Mouse (Mus musculus) cortical plate, adult 2 months (tissue): ENCODE data around the gene Mreg. TPM values are rescaled to one million over a fixed set of nuclear protein-coding genes. Genes with fewer than 3 reads are reported as not detected.
"Not testable (repeated sequence)": the region's sequence is repeated elsewhere in the genome, so short reads cannot be mapped to it uniquely, and the experiment has no call there.

Source experiments
- H3K27ac ChIP-seq: fragments of 200-500 bp; 2 replicates; pipeline ENCODE4 v1.5.1; 2012; ENCODE audit warnings: low read length, control low read depth, inconsistent platforms; ENCODE audit not compliant: insufficient read depth
- H3K4me1 ChIP-seq: fragments of 200-500 bp; 2 replicates; pipeline ENCODE4 v1.6.1; 2011; ENCODE audit warnings: low read length; ENCODE audit not compliant: control insufficient read depth, insufficient read depth
- H3K4me3 ChIP-seq: fragments of 200-500 bp; 2 replicates; pipeline ENCODE4 v1.5.1; 2011; ENCODE audit warnings: mild to moderate bottlenecking, low read length, control low read depth; ENCODE audit not compliant: insufficient read depth
- CTCF ChIP-seq: fragments of 200-500 bp; IDR thresholded peaks from 2 replicates; pipeline ENCODE4 v1.5.1; 2011; ENCODE audit warnings: mild to moderate bottlenecking, control low read depth, low read length; ENCODE audit not compliant: insufficient read depth; ENCODE audit errors: extremely low read depth
- POLR2A ChIP-seq: fragments of 200-500 bp; IDR thresholded peaks from 2 replicates; pipeline ENCODE4 v1.6.1; 2011; ENCODE audit warnings: mild to moderate bottlenecking, low read length, control low read depth; ENCODE audit not compliant: insufficient read depth; ENCODE audit errors: extremely low read depth
- polyA plus RNA-seq: library from polyadenylated mRNA; depleted of rRNA; stranded (reverse); fragments of >200 nt; gene quantifications from 2 replicates; pipeline ENCODE4 v1.2.3, GENCODE M21; 2012

Mreg gene
- polyA plus RNA-seq, 1 experiment: 3.2 TPM

DNA sequence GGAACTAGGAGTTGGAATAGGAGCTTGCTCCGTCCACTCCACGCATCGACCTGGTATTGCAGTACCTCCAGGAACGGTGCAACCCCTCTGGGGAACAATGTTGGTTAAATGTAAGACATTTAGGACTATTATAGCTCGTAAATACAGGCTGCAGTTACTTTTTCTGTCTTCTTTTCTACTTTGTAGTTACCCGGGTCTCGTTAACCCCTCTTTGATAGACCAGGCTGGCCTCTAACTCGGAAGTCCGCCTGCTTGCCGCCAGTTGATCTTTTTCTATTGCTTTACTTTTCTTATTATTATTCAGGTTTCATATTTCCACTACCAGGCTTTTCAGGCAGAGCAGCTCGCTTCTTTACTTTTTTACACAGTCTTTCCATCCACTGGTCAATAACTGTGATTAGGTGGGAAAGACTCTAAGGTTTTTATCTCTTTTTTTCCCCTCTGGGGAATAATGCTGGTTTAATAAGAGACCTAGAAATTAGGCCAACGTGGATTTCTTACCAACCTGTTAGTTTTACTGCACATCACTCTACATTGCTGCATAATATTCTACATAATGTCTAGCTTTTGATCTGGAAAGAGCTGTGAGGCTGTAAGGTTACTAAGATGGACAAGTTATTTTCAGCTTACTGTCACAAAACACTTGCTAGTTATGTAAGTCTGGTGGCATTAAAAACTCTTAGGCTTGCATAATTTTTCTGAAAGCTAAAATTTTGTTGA lies 32.4 kb upstream of the Mreg start:
- TF ChIP-seq CTCF (no peak), POLR2A (peak; percentile 73; the same call in 1 of the 2 replicates)
- peak overlapping the region; percentile 51; the same call in 1 of the 2 replicates for H3K4me3 ChIP-seq
- no peaks in the 10 kb centered on the region for H3K4me1 ChIP-seq
- H3K27ac ChIP-seq: no peak overlapping the region

DNA sequence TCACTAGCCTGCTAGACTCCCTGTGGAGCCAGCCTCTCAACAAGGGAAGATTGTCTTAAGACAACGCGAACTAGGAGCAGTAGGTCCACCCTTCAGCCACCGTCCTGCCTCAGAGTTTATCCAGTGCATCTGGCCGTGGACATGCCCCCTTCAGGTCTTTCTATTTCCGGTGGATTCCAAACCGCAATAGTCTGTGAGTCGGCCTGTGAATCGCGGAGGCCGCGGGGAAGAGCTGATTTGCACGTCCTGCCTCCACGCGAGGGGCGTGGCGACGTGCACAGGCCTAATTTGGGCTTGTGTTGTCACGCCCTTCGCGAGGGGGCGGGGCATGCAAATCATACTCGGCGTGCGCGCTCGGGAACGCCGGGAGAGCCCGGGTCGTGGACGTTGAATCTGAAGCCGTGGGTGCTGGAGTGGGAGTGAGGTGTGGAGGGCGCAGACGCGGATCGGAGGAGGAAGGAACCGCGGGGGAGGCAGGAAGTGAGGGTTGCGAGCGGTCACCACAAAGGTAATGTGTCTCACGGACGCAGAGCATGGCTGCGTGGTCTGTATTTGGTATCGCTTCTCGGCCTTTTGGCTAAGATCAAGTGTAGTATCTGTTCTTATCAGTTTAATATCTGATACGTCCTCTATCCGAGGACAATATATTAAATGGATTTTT lies 31.7 kb upstream of the Mreg start:
- H3K27ac ChIP-seq: peak overlapping the region; percentile 97
- H3K4me3 ChIP-seq: peak overlapping the region; percentile 51
- no peaks in the 10 kb centered on the region for H3K4me1 ChIP-seq
- peak; percentile 98 for TF ChIP-seq POLR2A
- no peak for TF ChIP-seq CTCF

DNA sequence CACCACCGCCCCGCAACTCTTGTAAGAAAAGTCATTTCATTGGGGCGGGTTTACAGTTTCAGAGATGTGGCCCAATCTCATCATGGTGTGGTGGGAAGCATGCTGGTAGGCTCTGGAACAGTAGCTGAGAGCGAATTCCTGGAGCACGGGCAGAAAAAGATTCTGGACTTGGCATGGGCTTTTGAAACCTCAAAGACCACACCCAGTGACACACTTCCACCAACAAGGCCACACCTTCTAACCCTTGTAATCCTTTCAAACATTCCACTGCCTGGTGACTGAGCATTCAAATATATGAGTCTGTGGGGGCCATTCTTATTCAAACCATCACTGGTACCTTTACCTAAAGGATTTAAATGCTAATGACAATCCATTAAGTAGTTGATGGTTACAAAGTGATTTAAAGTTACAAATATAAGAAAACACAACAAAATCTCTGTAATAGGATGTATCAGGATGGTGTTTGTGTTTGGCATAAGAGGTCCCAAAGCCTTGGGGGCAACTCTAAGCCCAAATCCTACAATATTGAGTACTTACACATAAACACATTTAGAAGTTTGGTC lies 30.6 kb upstream of the Mreg start:
- TF ChIP-seq CTCF: no peak
- TF ChIP-seq POLR2A: no peak
- Histone ChIP-seq H3K4me3 (no peak overlapping the region), H3K4me1 (no peaks in the 10 kb centered on the region), H3K27ac (no peak overlapping the region)

DNA sequence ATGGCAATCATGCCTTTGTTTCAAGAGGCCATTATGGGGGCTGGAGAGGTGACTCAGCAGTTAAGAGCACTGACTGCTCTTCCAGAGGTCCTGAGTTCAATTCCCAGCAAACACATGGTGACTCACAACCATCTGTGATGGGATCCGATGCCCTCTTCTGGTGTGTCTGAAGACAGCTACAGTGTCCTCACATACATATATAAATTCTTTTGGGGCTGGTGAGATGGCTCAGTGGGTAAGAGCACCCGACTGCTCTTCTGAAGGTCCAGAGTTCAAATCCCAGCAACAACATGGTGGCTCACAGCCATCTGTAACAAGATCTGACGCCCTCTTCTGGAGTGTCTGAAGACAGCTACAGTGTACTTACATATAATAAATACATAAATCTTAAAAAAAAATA lies 27.0 kb upstream of the Mreg start:
- not testable (repeated sequence) for H3K27ac ChIP-seq, H3K4me1 ChIP-seq, H3K4me3 ChIP-seq

DNA sequence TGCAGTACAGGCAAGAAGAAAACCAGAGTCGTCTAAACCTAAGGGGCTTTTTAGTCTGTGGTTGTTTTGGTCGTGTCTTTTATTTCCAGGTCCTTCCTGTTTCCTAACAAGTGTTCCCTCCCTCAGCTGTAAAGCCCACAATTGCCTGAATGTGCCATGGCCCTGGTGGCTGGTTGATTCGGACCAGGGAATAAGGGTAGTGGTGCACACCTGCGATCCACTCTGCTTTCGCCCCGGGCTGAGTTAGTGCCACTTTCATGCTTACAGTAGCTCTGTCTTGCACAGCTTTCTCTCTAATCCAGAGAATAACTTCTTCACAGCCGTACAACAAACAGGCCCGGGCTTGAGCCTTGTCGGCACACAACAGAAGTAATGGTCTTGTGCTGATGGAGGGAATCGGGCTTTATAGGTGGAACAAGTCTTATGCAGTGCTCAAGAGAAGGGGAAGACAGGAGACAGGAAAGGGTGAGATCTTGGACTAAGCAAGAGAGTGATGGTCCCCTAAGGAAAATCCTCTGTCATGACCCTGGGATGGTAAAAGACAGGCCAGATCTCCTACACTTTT lies 26.0 kb upstream of the Mreg start:
- H3K4me3 ChIP-seq: no peak overlapping the region
- no peaks in the 10 kb centered on the region for H3K4me1 ChIP-seq
- no peak overlapping the region for H3K27ac ChIP-seq
- TF ChIP-seq CTCF (no peak), POLR2A (no peak)

DNA sequence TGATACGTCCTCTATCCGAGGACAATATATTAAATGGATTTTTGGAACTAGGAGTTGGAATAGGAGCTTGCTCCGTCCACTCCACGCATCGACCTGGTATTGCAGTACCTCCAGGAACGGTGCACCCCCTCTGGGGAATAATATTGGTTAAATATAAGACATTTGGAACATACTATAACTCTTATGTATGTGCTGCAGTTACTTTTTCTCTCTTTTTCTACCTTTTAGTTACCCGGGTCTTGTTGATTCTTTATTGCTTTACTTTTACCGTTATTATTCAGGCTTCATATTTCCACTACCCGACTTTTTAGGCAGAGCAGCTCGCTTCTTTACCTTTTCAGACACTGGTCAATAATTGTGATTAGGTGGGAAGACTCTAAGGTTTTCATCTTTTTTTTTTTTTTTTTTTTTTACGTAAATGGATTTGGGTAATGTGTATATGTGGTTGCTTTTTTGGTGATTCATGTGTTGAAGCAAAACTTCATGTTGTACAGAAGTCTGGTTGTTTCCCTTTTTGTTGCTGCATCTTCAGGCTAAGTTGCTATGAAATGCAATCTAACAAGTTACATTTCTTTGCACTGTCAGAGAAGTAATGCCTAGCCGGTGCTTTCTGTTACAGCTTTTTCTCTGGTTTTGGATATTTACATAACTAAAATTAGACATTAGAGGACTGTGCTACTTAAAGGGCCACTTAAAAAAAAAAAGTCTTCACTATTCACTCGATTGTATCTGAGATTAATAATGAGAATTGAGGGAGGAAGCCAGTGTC lies 25.1 kb upstream of the Mreg start:
- TF ChIP-seq POLR2A (no peak), CTCF (no peak)
- Histone ChIP-seq H3K4me1 (no peaks in the 10 kb centered on the region), H3K27ac (no peak overlapping the region), H3K4me3 (no peak overlapping the region; the same call in 1 of the 2 replicates)

DNA sequence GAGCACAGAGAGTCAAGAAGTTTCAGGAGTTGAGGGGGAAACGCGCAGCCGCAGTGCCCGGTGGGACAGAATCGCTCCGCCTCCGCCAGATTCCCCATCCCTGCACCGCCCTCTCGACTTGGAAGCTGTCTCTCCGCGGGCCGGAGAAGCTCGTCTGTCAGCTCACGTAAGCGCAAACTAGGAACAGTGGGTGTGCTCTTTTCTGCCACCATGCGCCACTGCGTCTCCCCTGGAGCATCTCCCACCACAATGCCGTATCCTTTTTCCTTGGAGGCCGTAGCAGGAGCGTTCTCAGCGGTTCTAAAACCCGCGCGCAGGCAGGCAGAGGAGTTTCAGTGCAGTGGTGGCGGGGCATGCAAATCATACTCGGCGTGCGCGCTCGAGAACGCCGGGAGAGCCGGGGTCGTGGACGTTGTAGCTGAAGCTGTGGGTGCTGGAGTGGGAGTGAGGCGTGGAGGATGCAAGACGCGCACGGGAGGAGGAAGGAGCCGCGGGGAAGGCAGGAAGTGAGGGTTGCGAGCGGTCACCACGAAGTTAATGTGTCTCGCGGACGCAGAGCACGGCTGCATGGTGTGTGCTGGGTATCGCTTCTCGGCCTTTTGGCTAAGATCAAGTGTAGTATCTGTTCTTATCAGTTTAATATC lies 24.4 kb upstream of the Mreg start:
- 0 out of 2 replicates have a peak overlapping the region, but pooled peaks have one; percentile 4 for H3K27ac ChIP-seq
- not testable (repeated sequence) for H3K4me1 ChIP-seq
- TF ChIP-seq POLR2A: peak; percentile 46; the same call in 1 of the 2 replicates
- H3K4me3 ChIP-seq: peak overlapping the region; percentile 57

DNA sequence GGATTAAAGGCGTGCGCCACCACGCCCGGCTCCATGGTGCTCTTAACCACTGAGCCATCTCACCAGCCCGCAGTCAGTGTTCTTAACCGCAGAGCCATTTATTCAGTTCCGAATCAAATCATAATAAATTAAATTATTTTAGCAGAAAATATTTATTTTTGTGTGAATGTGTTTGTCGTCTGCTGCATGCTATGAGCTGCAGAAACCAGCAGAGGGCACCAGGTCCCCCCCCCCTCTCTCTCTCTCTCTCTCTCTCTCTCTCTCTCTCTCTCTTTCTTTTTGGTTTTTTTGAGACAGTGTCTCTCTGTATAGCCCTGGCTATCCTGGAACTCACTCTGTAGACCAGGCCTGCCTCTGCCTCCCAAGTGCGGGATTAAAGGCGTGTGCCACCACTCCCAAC lies 20.5 kb upstream of the Mreg start:
- not testable (repeated sequence) for H3K4me1 ChIP-seq, H3K27ac ChIP-seq, H3K4me3 ChIP-seq

DNA sequence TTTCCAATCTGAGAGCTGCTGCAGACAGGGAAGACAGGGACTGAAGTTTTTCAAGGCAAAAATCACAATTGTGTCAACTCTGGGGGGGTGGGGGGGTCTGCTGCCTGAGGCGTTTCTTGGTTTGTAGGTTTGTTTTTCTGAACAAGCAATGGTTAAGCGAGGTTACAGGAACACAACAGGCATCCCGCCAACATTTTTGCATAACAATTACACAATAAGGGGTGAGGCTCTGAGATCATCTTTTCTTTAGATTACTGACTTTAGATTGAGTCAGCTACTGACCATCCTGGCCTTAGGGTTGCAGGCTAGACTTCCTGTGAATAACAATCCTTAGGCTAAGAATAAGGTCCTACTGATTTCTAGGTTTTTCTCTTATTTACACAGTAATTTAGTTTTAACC lies 16.9 kb upstream of the Mreg start:
- Histone ChIP-seq H3K4me1 (no peaks in the 10 kb centered on the region), H3K4me3 (no peak overlapping the region), H3K27ac (no peak overlapping the region)
- TF ChIP-seq POLR2A: no peak
